ENCODE assay signal across 18 mouse cellular contexts in the genomic region with DNA sequence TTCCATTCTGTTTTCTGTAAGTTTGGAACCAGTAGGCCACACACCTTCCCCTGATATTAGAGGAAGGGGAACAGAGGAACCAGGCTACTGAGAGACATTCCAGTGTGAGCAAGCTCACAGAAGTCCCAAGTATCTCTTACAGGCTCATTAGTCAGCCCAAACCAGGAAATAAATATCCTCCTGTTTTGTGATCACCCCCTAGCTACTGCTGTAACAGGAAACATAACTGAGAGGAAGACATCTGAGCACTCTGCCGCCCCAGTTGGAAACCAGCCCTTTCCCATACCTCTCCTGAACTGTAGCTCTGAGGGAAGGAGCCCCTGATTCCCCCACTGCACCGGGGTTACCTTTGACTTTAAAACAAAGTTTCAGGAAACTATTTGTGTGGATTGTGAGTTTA. TPM values are rescaled to one million over a fixed set of nuclear protein-coding genes. Genes with fewer than 3 reads are reported as not detected.
DNase-seq lines count a peak whose midpoint lies in the region; ATAC-seq and TF ChIP-seq lines count a peak whose summit lies in the region.
"Had no signal": no experiment of that assay in that cellular context is flagged by ENCODE, and none has a peak within 500 bp of the region (broad histone marks: within the 10 kb centered on the region; RNA-seq: fewer than 3 reads in every experiment).

No protein-coding gene starts in this region.

- no peaks in the 10 kb centered on the region for H3K27me3 ChIP-seq in lung, embryonic 14.5 days (ENCODE audit: insufficient read depth, low read length)
- 0 out of 2 replicates have a peak, but pooled peaks cover 2% of the 10 kb centered on the region for H3K27me3 ChIP-seq in heart, embryonic 16.5 days (ENCODE audit: control insufficient read depth, insufficient read depth, low read length)
- H3K27me3 ChIP-seq: hindbrain, embryonic 12.5 days; neural tube, embryonic 12.5 days had no signal

- H3K9ac ChIP-seq in lung, embryonic 14.5 days: no peak overlapping the region
- no peak overlapping the region for H3K9ac ChIP-seq in heart, embryonic 16.5 days (ENCODE audit: low read length)
- H3K9ac ChIP-seq: hindbrain, embryonic 12.5 days; liver, embryonic 14.5 days; midbrain, embryonic 13.5 days; neural tube, embryonic 12.5 days had no signal

- no peak for ATAC-seq in lung, embryonic 14.5 days (ENCODE audit: insufficient read depth)
- ATAC-seq in heart, embryonic 16.5 days (replicated peaks; ENCODE audit: extremely low read depth, insufficient read depth, low FRiP score): peak; percentile 45; the same call in 1 of the 2 replicates
- ATAC-seq: activated CD4-positive, CD25-positive, alpha-beta regulatory T cell, adult 4 months; midbrain, embryonic 13.5 days had no signal

- no peak overlapping the region for H3K4me2 ChIP-seq in lung, embryonic 14.5 days
- no peak overlapping the region for H3K4me2 ChIP-seq in heart, embryonic 16.5 days (ENCODE audit: low read depth, low read length)
- H3K4me2 ChIP-seq: hindbrain, embryonic 12.5 days; midbrain, embryonic 13.5 days; neural tube, embryonic 12.5 days had no signal

- H3K27ac ChIP-seq in lung, embryonic 14.5 days (ENCODE audit: low read depth): peak overlapping the region; percentile 58
- peak overlapping the region; percentile 80 for H3K27ac ChIP-seq in heart, embryonic 16.5 days (ENCODE audit: low read length)
- H3K27ac ChIP-seq: hindbrain, embryonic 12.5 days; liver, embryonic 14.5 days; midbrain, embryonic 13.5 days; neural tube, embryonic 12.5 days had no signal

- TF ChIP-seq CTCF in lung, embryonic 14.5 days (IDR thresholded peaks at IDR 0.05; ENCODE audit: low read depth): no peak

- no peaks in the 10 kb centered on the region for H3K9me3 ChIP-seq in lung, embryonic 14.5 days (ENCODE audit: low read depth, low read length)
- H3K9me3 ChIP-seq in heart, embryonic 16.5 days (replicated peaks; ENCODE audit: control insufficient read depth, low read length): no peaks in the 10 kb centered on the region
- H3K9me3 ChIP-seq: hindbrain, embryonic 12.5 days; midbrain, embryonic 13.5 days; neural tube, embryonic 12.5 days had no signal

- H3K4me3 ChIP-seq in lung, embryonic 14.5 days (ENCODE audit: low read depth, low read length): no peak overlapping the region
- no peak overlapping the region for H3K4me3 ChIP-seq in heart, embryonic 16.5 days (ENCODE audit: low read length)
- H3K4me3 ChIP-seq: hindbrain, embryonic 12.5 days; midbrain, embryonic 13.5 days; neural tube, embryonic 12.5 days had no signal

- 48% methylated on average over 2 of the region's 2 CpGs for WGBS in lung, embryonic 14.5 days
- 36% methylated on average over 2 of the region's 2 CpGs for WGBS in heart, embryonic 16.5 days

- DNase-seq in adrenal gland, postnatal 36 days: peak; percentile 9 to 28
- no peak for DNase-seq in adrenal gland, postnatal 25 days
- no peak for DNase-seq in lung, embryonic 14.5 days
- DNase-seq in lung, postnatal 10 days: no peak
- DNase-seq in kidney, postnatal 25 days: peak; percentile 45 to 54
- no peak for DNase-seq in cerebellum, adult 11-12 months
- no peak for DNase-seq in gastrocnemius, postnatal 36 days
- DNase-seq: B cell, adult 2 months; cerebellum, adult 11 months; embryo, embryonic 11 days; retina, postnatal 1 day had no signal

- peaks cover 10% of the 10 kb centered on the region for H3K4me1 ChIP-seq in lung, embryonic 14.5 days (ENCODE audit: insufficient read depth)
- peaks cover 7% of the 10 kb centered on the region; the same call in 1 of the 2 replicates for H3K4me1 ChIP-seq in heart, embryonic 16.5 days (ENCODE audit: control insufficient read depth, insufficient read depth, low read length)
- H3K4me1 ChIP-seq: neural tube, embryonic 12.5 days had no signal

- no peaks in the 10 kb centered on the region for H3K36me3 ChIP-seq in lung, embryonic 14.5 days (ENCODE audit: insufficient read depth)
- no peaks in the 10 kb centered on the region for H3K36me3 ChIP-seq in heart, embryonic 16.5 days (ENCODE audit: control insufficient read depth, insufficient read depth)
- H3K36me3 ChIP-seq: hindbrain, embryonic 12.5 days; midbrain, embryonic 13.5 days; neural tube, embryonic 12.5 days had no signal

- intact Hi-C loops in gastrocnemius, postnatal 36 days (cut with DNase I): loop anchor here (5.0 kb wide), 1 partner anchor 212 kb away; no protein-coding TSS in a partner anchor

RNA-seq across cellular contexts. Expression of a gene that starts 19.5 kb away (rescaled TPM):
- total RNA-seq in adrenal gland, postnatal 36 days (2021): not detected
- not detected in 2 replicates for total RNA-seq in adrenal gland, postnatal 25 days (2021)
- polyA plus RNA-seq in lung, embryonic 14.5 days (2014; fragmentation: Nextera tagmentation; extraction: Ambion mirVana): not detected in 2 replicates
- not detected in 2 replicates for polyA plus RNA-seq in heart, embryonic 16.5 days (2015; fragmentation: Nextera tagmentation; extraction: Ambion mirVana)
- not detected for total RNA-seq in gastrocnemius, postnatal 36 days (2021)
- total RNA-seq: MEL had no signal
- polyA plus RNA-seq: activated CD4-positive, CD25-positive, alpha-beta regulatory T cell, adult 4 months; hindbrain, embryonic 12.5 days; liver, embryonic 14.5 days; midbrain, embryonic 13.5 days; neural tube, embryonic 12.5 days had no signal

Comparison
In these comparisons a context has a peak if more than half of its experiments do, and no peak if none do; other contexts are left out.
1. DNase-seq: peak in adrenal gland, postnatal 36 days (2 of 2) and kidney, postnatal 25 days (2 of 2); none in adrenal gland, postnatal 25 days (single experiment), lung, embryonic 14.5 days (single experiment), lung, postnatal 10 days (single experiment), cerebellum, adult 11-12 months (single experiment) and gastrocnemius, postnatal 36 days (0 of 2).